Mouse (Mus musculus): Measurements from ENCODE around the gene Mbd4. TPM values are rescaled to one million over a fixed set of nuclear protein-coding genes. Genes with fewer than 3 reads are reported as not detected.
A peak's percentile ranks its signal among the peaks of the same experiment; 100 is the strongest.
"Not testable (repeated sequence)": the region's sequence is repeated elsewhere in the genome, so short reads cannot be mapped to it uniquely, and the experiment has no call there.

Gene Mbd4
- total RNA-seq, 2 experiments from 2014 or later = 0.75 to 0.77 TPM

GRCm38 (mm10) chr6:115886894-115887293 lies 33.7 kb upstream of the Mbd4 start:
- no peak for DNase-seq
- Histone ChIP-seq H3K27ac (peak overlapping the region; percentile 66; the same call in 1 of the 2 replicates), H3K4me3 (no peak overlapping the region)
- intact Hi-C loops (cut with DNase I) = no loop called here
- TF ChIP-seq CTCF (IDR thresholded peaks at IDR 0.05) = no peak

GRCm38 (mm10) chr6:115884018-115884417 lies 30.8 kb upstream of the Mbd4 start:
- DNase-seq = no peak
- H3K4me3 ChIP-seq = no peak overlapping the region
- TF ChIP-seq CTCF (IDR thresholded peaks at IDR 0.05) = no peak
- intact Hi-C loops (cut with DNase I) = no loop called here
- peak overlapping the region; percentile 21 for H3K27ac ChIP-seq

GRCm38 (mm10) chr6:115880751-115881150 lies 27.6 kb upstream of the Mbd4 start:
- TF ChIP-seq CTCF (IDR thresholded peaks at IDR 0.05) = no peak
- intact Hi-C loops (cut with DNase I) = no loop called here
- Histone ChIP-seq H3K27ac (peak overlapping the region; percentile 56), H3K4me3 (no peak overlapping the region)
- DNase-seq = no peak

GRCm38 (mm10) chr6:115879736-115880135 lies 26.6 kb upstream of the Mbd4 start:
- Histone ChIP-seq H3K4me3 (no peak overlapping the region), H3K27ac (peak overlapping the region; percentile 56; the same call in 1 of the 2 replicates)
- DNase-seq = no peak
- intact Hi-C loops (cut with DNase I) = no loop called here
- no peak for TF ChIP-seq CTCF (IDR thresholded peaks at IDR 0.05)

- Histone ChIP-seq H3K4me3 (no peak overlapping the region), H3K27ac (peak overlapping the region; percentile 16; the same call in 1 of the 2 replicates)
- no peak for DNase-seq
- no peak for TF ChIP-seq CTCF (IDR thresholded peaks at IDR 0.05)
- intact Hi-C loops (cut with DNase I) = no loop called here
Measured at GRCm38 (mm10) chr6:115878694-115879093, 25.5 kb upstream of the Mbd4 start.

DNA sequence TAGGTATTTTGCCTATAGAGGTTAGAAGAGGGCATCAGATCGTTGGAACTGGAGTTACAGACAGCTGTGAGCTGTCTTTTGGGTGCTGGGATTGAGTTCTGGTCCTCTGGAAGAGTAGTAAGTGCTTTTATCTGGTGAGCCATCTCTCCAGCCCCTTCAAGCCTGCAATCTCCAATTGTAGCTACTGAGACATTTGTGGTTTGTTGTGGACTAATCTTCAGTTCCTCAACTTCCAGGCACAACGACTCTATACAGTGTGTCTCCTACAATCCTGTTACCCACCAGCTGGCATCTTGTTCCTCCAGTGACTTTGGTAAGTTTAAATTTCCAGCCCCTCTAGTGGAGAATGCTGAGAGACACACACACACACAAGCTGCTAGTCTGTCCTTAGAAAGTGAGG lies 24.1 kb upstream of the Mbd4 start:
- H3K4me3 ChIP-seq = no peak overlapping the region
- no peak for DNase-seq
- H3K27ac ChIP-seq = no peak overlapping the region
- intact Hi-C loops (cut with DNase I) = no loop called here
- TF ChIP-seq CTCF (IDR thresholded peaks at IDR 0.05) = no peak

DNA sequence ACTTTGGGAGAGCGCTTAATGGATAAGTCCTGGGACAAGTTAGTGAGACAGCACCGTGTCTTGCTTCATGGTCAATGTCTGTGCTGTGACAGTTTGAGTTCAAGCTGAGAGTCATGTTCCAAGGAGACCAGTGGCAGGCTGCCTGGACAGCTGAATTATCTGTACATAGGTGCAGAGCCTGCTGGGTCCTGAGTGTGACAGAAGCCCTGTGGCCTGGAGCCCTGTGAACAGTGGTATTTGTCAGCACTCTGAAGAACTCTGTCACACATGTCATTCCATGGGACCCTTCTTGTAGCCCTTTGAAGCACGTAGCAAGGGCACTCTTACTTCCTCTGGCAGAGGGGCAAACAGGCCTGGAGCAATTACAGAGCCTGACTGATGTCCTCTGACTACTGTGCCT lies 18.1 kb upstream of the Mbd4 start:
- DNase-seq; intact Hi-C loops (cut with DNase I); H3K27ac ChIP-seq; H3K4me3 ChIP-seq: not testable (repeated sequence)

DNA sequence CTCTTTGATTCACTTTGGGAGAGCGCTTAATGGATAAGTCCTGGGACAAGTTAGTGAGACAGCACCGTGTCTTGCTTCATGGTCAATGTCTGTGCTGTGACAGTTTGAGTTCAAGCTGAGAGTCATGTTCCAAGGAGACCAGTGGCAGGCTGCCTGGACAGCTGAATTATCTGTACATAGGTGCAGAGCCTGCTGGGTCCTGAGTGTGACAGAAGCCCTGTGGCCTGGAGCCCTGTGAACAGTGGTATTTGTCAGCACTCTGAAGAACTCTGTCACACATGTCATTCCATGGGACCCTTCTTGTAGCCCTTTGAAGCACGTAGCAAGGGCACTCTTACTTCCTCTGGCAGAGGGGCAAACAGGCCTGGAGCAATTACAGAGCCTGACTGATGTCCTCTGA lies 14.0 kb upstream of the Mbd4 start:
- intact Hi-C loops (cut with DNase I); H3K27ac ChIP-seq; DNase-seq; H3K4me3 ChIP-seq: not testable (repeated sequence)

DNA sequence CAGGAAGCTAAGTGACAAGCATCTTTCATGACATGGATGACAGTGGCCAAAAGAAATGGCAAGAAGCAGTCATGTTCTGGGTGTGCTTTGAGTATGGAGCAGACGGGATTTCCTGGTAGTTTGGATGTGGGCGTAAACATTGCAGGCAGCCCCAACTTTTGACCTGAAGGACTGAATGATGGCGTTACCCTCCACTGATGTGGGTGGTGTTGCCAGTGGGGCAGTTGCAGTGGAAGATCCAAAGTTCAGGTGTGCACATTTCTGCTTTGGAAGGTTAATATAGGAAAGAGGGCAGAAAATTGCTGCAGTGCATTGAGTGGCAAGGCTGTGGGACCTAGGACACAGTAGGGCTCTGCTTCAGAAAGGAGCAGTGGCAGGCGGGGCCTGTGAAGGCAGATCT lies 12.1 kb upstream of the Mbd4 start:
- Histone ChIP-seq H3K4me3 (no peak overlapping the region), H3K27ac (no peak overlapping the region)
- TF ChIP-seq CTCF (IDR thresholded peaks at IDR 0.05) = no peak
- DNase-seq = no peak
- intact Hi-C loops (cut with DNase I) = no loop called here

GRCm38 (mm10) chr6:115863340-115863841 lies 10.2 kb upstream of the Mbd4 start:
- TF ChIP-seq CTCF (IDR thresholded peaks at IDR 0.05) = no peak
- peak overlapping the region; percentile 72 for H3K27ac ChIP-seq
- no peak overlapping the region for H3K4me3 ChIP-seq
- intact Hi-C loops (cut with DNase I) = no loop called here
- DNase-seq = no peak

GRCm38 (mm10) chr6:115860027-115860556 lies 6.9 kb upstream of the Mbd4 start:
- DNase-seq = no peak
- TF ChIP-seq CTCF (IDR thresholded peaks at IDR 0.05) = no peak
- H3K4me3 ChIP-seq = no peak overlapping the region
- intact Hi-C loops (cut with DNase I) = no loop called here
- H3K27ac ChIP-seq = no peak overlapping the region

DNA sequence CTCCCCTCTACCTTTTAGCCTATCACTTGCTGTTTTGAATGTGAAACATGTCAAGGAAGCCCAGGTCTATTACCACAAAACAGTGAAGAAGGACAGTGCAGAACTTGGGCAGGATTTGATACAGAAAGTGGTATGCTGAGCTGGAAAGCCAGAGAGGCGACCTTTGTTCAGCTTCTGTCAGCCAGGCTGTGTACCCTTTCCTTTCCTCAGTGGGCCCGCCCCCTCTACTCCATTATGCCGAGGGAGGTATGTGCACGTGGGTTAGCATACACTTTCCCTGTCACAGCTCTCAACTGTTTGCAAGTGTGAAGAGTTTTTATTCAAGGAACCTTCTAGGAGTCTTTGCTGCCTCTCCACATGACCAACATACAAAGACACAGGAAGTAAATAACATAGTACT lies 6.1 kb upstream of the Mbd4 start:
- Histone ChIP-seq H3K4me3 (no peak overlapping the region), H3K27ac (no peak overlapping the region)
- intact Hi-C loops (cut with DNase I) = no loop called here
- TF ChIP-seq CTCF (IDR thresholded peaks at IDR 0.05) = no peak
- no peak for DNase-seq

GRCm38 (mm10) chr6:115856361-115856745 lies 3.2 kb upstream of the Mbd4 start:
- peak overlapping the region; percentile 53 for H3K27ac ChIP-seq
- DNase-seq = no peak
- TF ChIP-seq CTCF (IDR thresholded peaks at IDR 0.05) = no peak
- H3K4me3 ChIP-seq = no peak overlapping the region
- intact Hi-C loops (cut with DNase I) = no loop called here

DNA sequence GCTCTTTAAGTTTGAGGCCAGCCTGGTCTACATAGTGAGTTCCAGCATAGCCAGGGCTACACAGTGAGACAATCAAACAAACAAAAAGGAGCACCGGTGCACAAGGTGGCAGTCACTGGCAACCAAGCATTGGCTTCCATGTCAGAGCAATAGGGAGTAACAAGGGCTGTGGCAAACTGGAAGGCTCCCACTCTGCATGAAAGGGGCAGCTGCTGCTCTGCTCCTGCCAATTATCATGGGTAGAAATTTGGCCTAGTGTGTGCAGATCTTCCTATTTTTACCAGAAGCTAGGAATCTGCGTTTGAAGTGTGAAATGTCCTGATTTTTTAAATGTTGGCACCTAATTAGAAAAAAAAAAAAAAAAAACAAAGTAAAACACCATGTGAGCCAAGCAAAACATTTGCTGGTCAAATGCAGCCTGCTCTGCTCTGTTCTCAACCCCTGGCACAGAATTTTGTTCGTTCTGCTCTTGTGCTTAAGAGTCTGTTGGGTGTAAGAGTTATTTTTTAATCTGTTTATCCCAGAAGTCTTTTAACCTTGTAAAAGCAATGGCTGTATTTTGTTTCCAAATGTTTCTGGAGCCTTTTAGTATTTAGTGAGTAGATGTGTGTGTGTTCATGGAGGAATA lies 2.7 kb upstream of the Mbd4 start:
- peak overlapping the region; percentile 53 for H3K27ac ChIP-seq
- TF ChIP-seq CTCF (IDR thresholded peaks at IDR 0.05) = no peak
- H3K4me3 ChIP-seq = no peak overlapping the region
- DNase-seq = no peak
- intact Hi-C loops (cut with DNase I) = no loop called here

All from gastrocnemius, adult 2 months (tissue).